Mouse (Mus musculus) embryo, embryonic 11 days (tissue): ENCODE measurements around the gene Chsy1.

ENCODE experiments used
- DNase-seq: peaks from one replicate; pipeline ENCODE4 v3.0.0-alpha.2; 2015

The Chsy1 gene

DNA sequence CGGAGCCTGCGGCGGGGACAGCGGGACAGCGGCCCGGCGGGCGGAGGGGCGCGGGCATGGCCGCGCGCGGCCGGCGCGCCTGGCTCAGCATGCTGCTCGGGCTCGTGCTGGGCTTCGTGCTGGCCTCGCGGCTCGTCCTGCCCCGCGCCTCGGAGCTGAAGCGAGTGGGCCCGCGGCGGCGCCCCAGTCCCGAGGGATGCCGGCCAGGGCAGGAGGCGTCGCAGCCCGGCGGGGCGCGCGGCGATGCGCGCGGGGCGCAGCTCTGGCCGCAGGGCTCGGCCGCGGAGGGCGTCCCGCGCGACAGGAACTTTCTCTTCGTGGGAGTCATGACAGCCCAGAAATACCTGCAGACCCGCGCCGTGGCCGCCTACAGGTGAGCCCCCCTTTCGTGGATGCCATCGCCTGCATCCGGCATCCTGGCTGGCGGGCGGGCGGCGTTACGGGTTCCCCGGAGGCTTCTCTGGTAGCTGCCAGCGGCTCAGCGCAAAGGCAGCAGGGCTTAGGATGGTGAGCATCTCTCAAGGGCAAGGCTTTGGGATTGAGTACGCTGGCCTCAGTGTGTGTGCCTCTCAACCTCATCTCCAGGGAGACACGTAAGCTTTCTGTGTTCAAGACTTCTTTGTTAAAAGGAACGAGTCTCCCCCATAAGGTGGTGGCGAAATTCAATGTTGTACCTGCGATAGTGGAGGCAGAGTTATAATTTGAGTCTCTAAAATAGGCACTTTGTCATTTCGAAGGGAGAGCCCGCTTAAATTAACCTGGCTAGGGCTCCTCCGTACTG is 730 bp downstream of the Chsy1 start:
- peak; percentile 65 for DNase-seq

DNA sequence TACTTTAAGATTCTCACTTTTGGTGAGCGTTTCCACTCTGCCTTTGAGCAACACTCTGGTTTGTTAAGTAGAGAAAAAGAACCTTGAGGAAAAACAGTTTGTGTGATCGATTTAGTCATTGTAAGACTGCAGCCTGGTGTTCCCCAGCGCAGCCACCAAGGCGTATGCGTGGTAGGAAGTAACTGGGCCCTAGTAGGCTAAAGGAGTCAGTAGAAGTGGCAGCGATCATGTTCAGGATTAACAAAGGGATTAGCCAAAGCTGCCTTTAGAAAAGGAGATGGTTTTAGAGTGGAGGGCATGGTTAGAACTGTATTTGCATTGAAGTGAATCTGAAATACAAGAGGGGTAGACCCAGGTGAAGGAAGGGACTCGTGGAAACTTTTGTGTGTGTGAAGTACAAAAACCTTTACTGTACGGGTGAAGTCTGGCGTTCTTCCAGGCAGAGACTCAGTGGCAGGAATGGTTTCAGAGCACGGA is 1.4 kb downstream of the Chsy1 start:
- peak; percentile 55 for DNase-seq

- no peak for DNase-seq
These were observed 1.9 kb downstream of the Chsy1 start for GRCm38 (mm10) chr7:66111211-66111610.

DNA sequence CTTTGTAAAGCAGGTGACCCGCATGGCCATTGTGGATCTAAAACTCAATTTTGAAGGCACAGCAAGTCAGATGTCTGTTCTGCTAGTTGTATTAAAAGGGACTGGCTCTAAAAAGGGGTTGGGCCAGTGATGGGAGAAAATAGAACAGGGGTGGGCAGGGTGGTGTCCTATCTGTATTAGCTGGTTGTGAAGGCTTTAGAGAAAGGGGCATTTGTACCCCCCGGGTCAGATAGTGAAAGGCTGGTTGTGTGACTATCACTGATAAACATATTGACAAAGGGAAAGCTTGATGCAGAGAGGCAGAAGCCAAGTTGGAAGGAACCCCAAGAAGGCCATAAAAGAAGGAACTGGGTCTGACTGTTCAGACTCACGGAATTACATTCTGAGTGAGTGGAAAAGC is 4.2 kb downstream of the Chsy1 start:
- no peak for DNase-seq

DNA sequence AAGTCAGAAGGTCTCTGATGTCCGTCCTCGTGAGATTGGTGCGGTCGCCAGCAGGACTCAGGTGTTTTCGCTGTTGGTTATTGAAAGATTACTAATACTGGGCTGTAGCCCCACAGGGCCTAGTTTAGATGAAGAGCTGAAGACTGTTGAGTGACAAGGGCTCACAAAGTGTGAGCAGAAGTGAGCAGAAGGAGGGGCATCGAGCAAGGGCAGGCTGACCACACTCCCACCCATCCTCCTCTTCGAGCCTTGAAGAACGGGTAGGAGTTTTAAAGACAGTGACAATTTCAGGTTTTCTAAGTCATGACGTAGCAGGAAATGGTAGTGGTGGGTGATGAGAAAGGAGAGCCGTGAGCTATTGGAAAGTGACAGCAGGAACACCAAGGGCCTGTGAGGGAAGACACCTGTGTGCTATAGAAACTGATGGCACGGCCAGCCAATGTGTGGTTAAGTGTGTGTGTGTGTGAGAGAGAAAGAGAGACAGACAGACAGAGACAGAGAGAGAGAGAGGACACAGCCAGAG is 6.6 kb downstream of the Chsy1 start:
- DNase-seq: no peak

GRCm38 (mm10) chr7:66116906-66117482 is 7.7 kb downstream of the Chsy1 start:
- DNase-seq: no peak

DNA sequence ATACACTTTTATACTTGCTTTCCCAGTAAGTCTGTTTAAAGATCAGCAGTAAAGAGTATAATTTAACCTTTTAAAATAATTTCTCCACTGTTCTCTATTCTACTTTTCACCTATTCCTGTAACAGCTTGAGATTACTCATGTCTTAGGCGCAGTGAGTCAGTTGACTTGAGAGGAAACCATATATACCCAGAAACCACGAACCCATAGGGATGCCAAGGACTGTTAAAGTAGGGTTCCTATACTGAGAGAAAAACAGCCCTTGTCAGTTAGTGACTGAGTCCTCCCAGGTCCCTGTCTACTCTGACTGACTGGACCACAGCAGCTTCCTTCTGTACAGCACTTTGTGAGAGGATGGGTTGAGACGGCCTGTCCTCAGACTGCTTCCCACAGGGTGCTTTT is 8.7 kb downstream of the Chsy1 start:
- DNase-seq: no peak

GRCm38 (mm10) chr7:66118796-66119195 is 9.5 kb downstream of the Chsy1 start:
- no peak for DNase-seq

GRCm38 (mm10) chr7:66120139-66120538 is 10.8 kb downstream of the Chsy1 start:
- DNase-seq: no peak

GRCm38 (mm10) chr7:66120702-66121396 is 11.5 kb downstream of the Chsy1 start:
- no peak for DNase-seq

GRCm38 (mm10) chr7:66124551-66124968 is 15.2 kb downstream of the Chsy1 start:
- no peak for DNase-seq

- DNase-seq: no peak
These were observed 16.1 kb downstream of the Chsy1 start for GRCm38 (mm10) chr7:66125368-66125767.

GRCm38 (mm10) chr7:66127951-66128645 is 18.8 kb downstream of the Chsy1 start:
- DNase-seq: peak; percentile 24

DNA sequence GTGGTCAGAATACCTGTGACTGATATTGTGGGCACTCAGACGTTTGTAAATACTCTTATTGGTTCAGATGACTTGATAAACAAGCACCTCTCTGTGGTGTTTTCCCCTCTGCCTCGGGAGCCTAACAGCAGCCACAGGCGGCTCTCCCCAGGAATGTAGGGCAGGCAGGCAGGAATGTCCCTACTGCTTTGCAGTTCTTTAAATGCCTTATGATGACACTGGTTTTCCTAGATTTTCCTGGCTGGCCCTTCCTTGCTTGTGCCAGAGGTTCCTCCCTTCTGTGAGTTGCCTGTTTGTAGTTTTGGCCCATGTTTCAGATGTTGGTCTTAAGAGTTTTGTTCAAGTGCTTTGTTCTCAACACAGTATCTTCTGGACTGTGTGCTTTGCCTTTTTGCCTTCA is 19.5 kb downstream of the Chsy1 start:
- no peak for DNase-seq

DNA sequence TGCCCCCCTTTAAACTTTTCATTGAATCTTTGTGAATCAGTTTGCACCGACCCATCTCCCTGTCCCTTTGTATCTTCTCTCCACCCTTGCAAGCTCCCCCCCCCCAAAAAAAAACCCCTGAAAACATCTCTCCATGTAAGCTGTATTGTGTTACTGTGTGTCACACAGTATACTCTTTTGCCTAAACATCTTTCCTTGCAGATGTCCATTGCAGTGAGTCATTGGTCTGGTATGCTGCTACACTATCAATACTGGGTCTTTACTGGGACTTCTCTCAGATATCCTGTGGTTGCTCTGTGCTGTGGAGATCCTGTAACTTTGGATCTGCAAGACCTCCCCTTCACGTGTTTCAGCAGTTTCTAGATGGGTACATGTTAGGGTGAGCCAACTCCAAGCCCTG is 21.0 kb downstream of the Chsy1 start:
- DNase-seq: no peak

DNA sequence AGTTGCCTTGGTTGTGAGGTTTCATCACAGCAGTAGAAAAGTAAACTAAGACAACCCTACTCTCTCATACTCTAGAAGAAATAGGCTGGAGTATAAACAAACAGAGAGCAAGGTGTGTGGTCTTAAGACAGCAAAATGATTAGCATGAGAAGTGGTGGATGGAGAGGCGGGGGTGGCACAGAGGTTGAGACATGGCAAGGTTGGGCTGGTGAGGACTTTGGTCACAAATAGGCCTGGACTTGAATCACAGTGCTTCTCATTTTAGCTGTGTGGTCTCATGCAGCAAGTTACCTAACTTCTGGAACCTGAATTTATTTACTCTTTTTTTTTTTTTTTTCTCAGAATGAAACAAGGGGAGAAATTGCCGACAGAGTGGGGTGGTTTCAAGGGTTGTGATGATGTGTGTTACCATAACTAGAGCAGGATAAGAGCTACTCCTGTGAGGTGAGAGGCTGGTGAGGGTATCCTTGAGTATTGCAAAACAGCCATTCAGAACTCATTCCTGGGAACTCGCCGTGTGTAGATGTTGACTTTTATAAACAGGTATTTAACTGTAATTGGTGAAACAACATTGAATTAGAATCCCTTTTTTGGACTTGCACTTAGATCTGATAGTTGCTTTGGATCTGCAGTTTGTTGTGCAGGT is 22.6 kb downstream of the Chsy1 start:
- no peak for DNase-seq

GRCm38 (mm10) chr7:66134154-66134553 is 24.8 kb downstream of the Chsy1 start:
- DNase-seq: no peak

GRCm38 (mm10) chr7:66135644-66136043 is 26.3 kb downstream of the Chsy1 start:
- DNase-seq: no peak

GRCm38 (mm10) chr7:66136187-66136586 is 26.9 kb downstream of the Chsy1 start:
- no peak for DNase-seq

DNA sequence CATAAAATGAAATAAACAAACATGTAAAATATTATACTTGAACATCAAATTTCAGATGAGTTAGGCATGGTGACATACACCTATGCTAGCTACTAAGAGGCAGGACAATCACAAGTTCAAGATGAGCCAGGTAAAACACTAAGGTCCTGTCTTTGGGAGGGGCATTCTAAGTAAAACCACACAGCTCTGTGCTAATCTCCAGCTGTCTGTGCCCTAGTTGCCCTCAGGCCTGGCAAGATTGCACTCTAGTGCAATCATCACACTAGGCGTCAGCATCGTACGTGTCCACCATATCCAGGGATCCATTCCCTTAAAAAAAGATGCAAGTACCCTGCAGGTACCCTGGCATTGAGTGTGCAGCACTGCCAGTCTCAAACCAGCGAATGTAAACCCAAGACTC is 28.0 kb downstream of the Chsy1 start:
- DNase-seq: no peak

DNA sequence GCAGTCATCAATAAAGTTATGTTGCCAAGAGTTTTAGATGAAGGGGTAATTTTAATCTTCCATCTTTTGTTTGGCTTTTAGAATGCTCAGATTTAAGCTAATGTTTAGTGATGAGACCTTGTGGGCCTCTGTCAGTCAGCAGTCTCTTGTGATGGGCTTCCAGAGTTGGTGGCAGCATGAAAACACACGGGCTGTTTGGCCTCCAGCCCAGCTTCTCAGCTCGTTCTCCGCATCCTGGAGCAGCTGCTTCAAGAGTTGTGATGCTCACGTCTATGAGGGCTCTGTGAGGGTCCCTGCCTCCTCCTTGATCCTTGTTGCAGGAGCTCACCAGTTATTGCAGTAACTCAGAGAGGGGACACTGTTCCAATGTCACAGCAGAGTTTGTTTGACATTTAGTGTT is 29.0 kb downstream of the Chsy1 start:
- no peak for DNase-seq

DNA sequence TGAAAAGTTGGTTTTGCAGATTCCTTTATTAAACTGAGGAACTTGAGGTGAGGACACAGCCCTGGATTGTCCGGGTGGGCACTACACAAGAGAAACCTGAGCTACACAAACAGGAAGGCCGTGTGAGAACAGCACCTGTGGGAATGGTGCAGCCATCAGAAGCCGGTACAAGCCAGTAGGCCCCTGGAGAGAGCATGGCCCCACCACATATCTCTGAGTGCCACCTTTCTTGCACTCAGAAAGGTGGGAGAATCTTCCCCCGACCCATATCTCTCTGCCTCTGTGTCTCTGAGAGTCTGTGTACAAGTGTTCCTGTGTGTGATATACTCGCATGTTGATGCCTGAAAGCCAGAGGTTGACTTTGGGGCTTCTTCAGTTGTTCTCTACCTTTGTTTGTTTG is 29.6 kb downstream of the Chsy1 start:
- no peak for DNase-seq

- DNase-seq: no peak
These were observed 30.8 kb downstream of the Chsy1 start for GRCm38 (mm10) chr7:66140095-66140494.
